In genomic region chr12:117560450-117560849, GRCm38 (mm10) we compare ENCODE assay signal across 10 mouse cellular contexts. TPM values are rescaled to one million over a fixed set of nuclear protein-coding genes. Genes with fewer than 3 reads are reported as not detected.
A peak's percentile ranks its signal among the peaks of the same experiment; 100 is the strongest.
DNase-seq lines count a peak whose midpoint lies in the region; ATAC-seq and TF ChIP-seq lines count a peak whose summit lies in the region.
"Had no signal": no experiment of that assay in that cellular context is flagged by ENCODE, and none has a peak within 500 bp of the region (broad histone marks: within the 10 kb centered on the region; RNA-seq: fewer than 3 reads in every experiment).

No protein-coding gene starts in this region.

- peak; percentile 37 for DNase-seq in left cerebral cortex, adult 11 months (ENCODE audit: low spot score)
- no peak for DNase-seq in left cerebral cortex, adult 8-10 months (ENCODE audit: low spot score in 2 of 2)
- DNase-seq in heart, postnatal 4 days, result peak; percentile 17
- DNase-seq in liver, postnatal 0 days, result peak; percentile 33
- DNase-seq in spleen, postnatal 4 days (ENCODE audit: low spot score in 2 of 2), result peak; percentile 31 to 63
- DNase-seq in embryo, embryonic 10.5 days (ENCODE audit: low spot score), result no peak
- no peak for DNase-seq in ovary, postnatal 10 days (ENCODE audit: low spot score)

- H3K9ac ChIP-seq in liver, postnatal 0 days (replicated peaks), result no peak overlapping the region
- no peak overlapping the region for H3K9ac ChIP-seq in hindbrain, embryonic 12.5 days
- H3K9ac ChIP-seq: embryonic facial prominence, embryonic 12.5 days; neural tube, embryonic 12.5 days had no signal

- no peaks in the 10 kb centered on the region for H3K9me3 ChIP-seq in liver, postnatal 0 days (ENCODE audit: low read length)
- no peaks in the 10 kb centered on the region for H3K9me3 ChIP-seq in hindbrain, embryonic 12.5 days (replicated peaks)
- H3K9me3 ChIP-seq: embryonic facial prominence, embryonic 12.5 days; neural tube, embryonic 12.5 days had no signal

- peaks cover 3% of the 10 kb centered on the region; the same call in 1 of the 2 replicates for H3K27me3 ChIP-seq in liver, postnatal 0 days (ENCODE audit: insufficient read depth, low read length)
- no peaks in the 10 kb centered on the region for H3K27me3 ChIP-seq in hindbrain, embryonic 12.5 days
- H3K27me3 ChIP-seq: embryonic facial prominence, embryonic 12.5 days; neural tube, embryonic 12.5 days had no signal

- TF ChIP-seq CTCF in liver, postnatal 0 days (IDR thresholded peaks at IDR 0.05; ENCODE audit: low read depth), result no peak

- no peak for TF ChIP-seq EP300 in liver, postnatal 0 days (IDR thresholded peaks at IDR 0.05; ENCODE audit: low read depth)

- 21% methylated on average over 11 of the region's 11 CpGs for WGBS in liver, postnatal 0 days (ENCODE audit: insufficient replicate concordance)
- WGBS in hindbrain, embryonic 12.5 days, result 85% methylated on average over 11 of the region's 11 CpGs

- H3K27ac ChIP-seq in liver, postnatal 0 days (ENCODE audit: low read depth), result peak overlapping the region; percentile 44; the same call in 1 of the 2 replicates
- no peak overlapping the region for H3K27ac ChIP-seq in hindbrain, embryonic 12.5 days
- H3K27ac ChIP-seq: embryonic facial prominence, embryonic 12.5 days; neural tube, embryonic 12.5 days had no signal

- peak; percentile 75 for ATAC-seq in liver, postnatal 0 days
- no peak for ATAC-seq in hindbrain, embryonic 12.5 days (ENCODE audit: low FRiP score)

- no peak overlapping the region for H3K4me3 ChIP-seq in liver, postnatal 0 days (ENCODE audit: low read depth, low read length)
- no peak overlapping the region for H3K4me3 ChIP-seq in hindbrain, embryonic 12.5 days
- H3K4me3 ChIP-seq: embryonic facial prominence, embryonic 12.5 days; neural tube, embryonic 12.5 days had no signal

- 0 out of 2 replicates have a peak, but pooled peaks cover 2% of the 10 kb centered on the region for H3K4me1 ChIP-seq in liver, postnatal 0 days (ENCODE audit: insufficient read depth)
- no peaks in the 10 kb centered on the region for H3K4me1 ChIP-seq in hindbrain, embryonic 12.5 days
- H3K4me1 ChIP-seq: embryonic facial prominence, embryonic 12.5 days; neural tube, embryonic 12.5 days had no signal

- H3K36me3 ChIP-seq in liver, postnatal 0 days (replicated peaks; ENCODE audit: insufficient read depth, low read length), result no peaks in the 10 kb centered on the region
- H3K36me3 ChIP-seq in hindbrain, embryonic 12.5 days, result no peaks in the 10 kb centered on the region
- H3K36me3 ChIP-seq: embryonic facial prominence, embryonic 12.5 days; neural tube, embryonic 12.5 days had no signal

- peak overlapping the region; percentile 51 for H3K4me2 ChIP-seq in liver, postnatal 0 days (ENCODE audit: low read depth, low read length)
- H3K4me2 ChIP-seq in hindbrain, embryonic 12.5 days (replicated peaks), result no peak overlapping the region
- H3K4me2 ChIP-seq: embryonic facial prominence, embryonic 12.5 days; neural tube, embryonic 12.5 days had no signal

RNA-seq across cellular contexts. Expression of gene Rapgef5, which starts 44.2 kb away (rescaled TPM):
- 100 to 1,000 TPM; 136 to 139 (median 137) TPM for total RNA-seq in left cerebral cortex, adult 8-10 months (2022)
- total RNA-seq in heart, postnatal 4 days (2021), result 10 to 100 TPM; 45.1 to 47.6 TPM
- polyA plus RNA-seq in liver, postnatal 0 days (2015; fragmentation: Nextera tagmentation; extraction: Ambion mirVana), result 2.1 and 2.2 TPM in 2 replicates
- polyA plus RNA-seq in hindbrain, embryonic 12.5 days (2016; fragmentation: Nextera tagmentation; extraction: Ambion mirVana), result 41.1 and 44.7 TPM in 2 replicates

Comparison
In these comparisons a context has a peak if more than half of its experiments do, and no peak if none do; other contexts are left out.
1. DNase-seq: peak in left cerebral cortex, adult 11 months (single experiment), heart, postnatal 4 days (single experiment), liver, postnatal 0 days (single experiment) and spleen, postnatal 4 days (2 of 2); none in left cerebral cortex, adult 8-10 months (0 of 2), embryo, embryonic 10.5 days (single experiment) and ovary, postnatal 10 days (single experiment).